Mouse (Mus musculus): ENCODE measurements around the gene Il31ra. TPM values are rescaled to one million over a fixed set of nuclear protein-coding genes. Genes with fewer than 3 reads are reported as not detected.

Gene Il31ra
- polyA plus RNA-seq, 1 experiment from 2014 or later, result 0.08 TPM

- H3K27me3 ChIP-seq (replicated peaks; ENCODE audit: control insufficient read depth, insufficient read depth, low read length), result no peaks in the 10 kb centered on the region
- H3K9ac ChIP-seq (ENCODE audit: low read depth, low read length), result no peak overlapping the region
- H3K9me3 ChIP-seq (ENCODE audit: control insufficient read depth, low read length), result no peaks in the 10 kb centered on the region
- DNase-seq (ENCODE audit: low spot score), result no peak
- H3K4me1 ChIP-seq (replicated peaks; ENCODE audit: control insufficient read depth, insufficient read depth, low read length), result no peaks in the 10 kb centered on the region
- H3K36me3 ChIP-seq (ENCODE audit: control insufficient read depth, insufficient read depth, low read length), result no peaks in the 10 kb centered on the region
- no peak overlapping the region for H3K27ac ChIP-seq (ENCODE audit: low read depth, low read length)
- no peak overlapping the region for H3K4me3 ChIP-seq (ENCODE audit: low read depth, low read length)
- no peak overlapping the region for H3K4me2 ChIP-seq
- WGBS, result 88% methylated on average over 3 of the region's 3 CpGs
- ATAC-seq (replicated peaks; ENCODE audit: low FRiP score), result no peak
These were observed 14.4 kb upstream of the Il31ra start for GRCm38 (mm10) chr13:112608606-112609005.

GRCm38 (mm10) chr13:112604411-112604810 is 10.3 kb upstream of the Il31ra start:
- H3K4me3 ChIP-seq (ENCODE audit: low read depth, low read length), result no peak overlapping the region
- ATAC-seq (replicated peaks; ENCODE audit: low FRiP score), result no peak
- no peaks in the 10 kb centered on the region for H3K4me1 ChIP-seq (replicated peaks; ENCODE audit: control insufficient read depth, insufficient read depth, low read length)
- no peaks in the 10 kb centered on the region for H3K36me3 ChIP-seq (ENCODE audit: control insufficient read depth, insufficient read depth, low read length)
- no peak overlapping the region for H3K27ac ChIP-seq (ENCODE audit: low read depth, low read length)
- WGBS, result 63% methylated on average over 4 of the region's 4 CpGs
- H3K9ac ChIP-seq (ENCODE audit: low read depth, low read length), result no peak overlapping the region
- H3K4me2 ChIP-seq, result no peak overlapping the region
- no peaks in the 10 kb centered on the region for H3K9me3 ChIP-seq (ENCODE audit: control insufficient read depth, low read length)
- no peaks in the 10 kb centered on the region for H3K27me3 ChIP-seq (replicated peaks; ENCODE audit: control insufficient read depth, insufficient read depth, low read length)
- DNase-seq (ENCODE audit: low spot score), result no peak

- H3K4me1 ChIP-seq (replicated peaks; ENCODE audit: control insufficient read depth, insufficient read depth, low read length), result no peaks in the 10 kb centered on the region
- no peak overlapping the region for H3K9ac ChIP-seq (ENCODE audit: low read depth, low read length)
- H3K36me3 ChIP-seq (ENCODE audit: control insufficient read depth, insufficient read depth, low read length), result no peaks in the 10 kb centered on the region
- no peaks in the 10 kb centered on the region for H3K27me3 ChIP-seq (replicated peaks; ENCODE audit: control insufficient read depth, insufficient read depth, low read length)
- ATAC-seq (replicated peaks; ENCODE audit: low FRiP score) (no peak), DNase-seq (ENCODE audit: low spot score) (no peak)
- H3K4me2 ChIP-seq, result no peak overlapping the region
- WGBS, result 72% methylated on average over 1 of the region's 1 CpGs
- no peak overlapping the region for H3K4me3 ChIP-seq (ENCODE audit: low read depth, low read length)
- H3K9me3 ChIP-seq (ENCODE audit: control insufficient read depth, low read length), result no peaks in the 10 kb centered on the region
- H3K27ac ChIP-seq (ENCODE audit: low read depth, low read length), result no peak overlapping the region
These were observed 9.7 kb upstream of the Il31ra start for GRCm38 (mm10) chr13:112603839-112604238.

GRCm38 (mm10) chr13:112602607-112603006 is 8.4 kb upstream of the Il31ra start:
- H3K36me3 ChIP-seq (ENCODE audit: control insufficient read depth, insufficient read depth, low read length), result no peaks in the 10 kb centered on the region
- H3K4me2 ChIP-seq, result no peak overlapping the region
- WGBS, result 88% methylated on average over 2 of the region's 2 CpGs
- no peak overlapping the region for H3K9ac ChIP-seq (ENCODE audit: low read depth, low read length)
- DNase-seq (ENCODE audit: low spot score) (no peak), ATAC-seq (replicated peaks; ENCODE audit: low FRiP score) (no peak)
- no peak overlapping the region for H3K27ac ChIP-seq (ENCODE audit: low read depth, low read length)
- no peaks in the 10 kb centered on the region for H3K4me1 ChIP-seq (replicated peaks; ENCODE audit: control insufficient read depth, insufficient read depth, low read length)
- no peaks in the 10 kb centered on the region for H3K9me3 ChIP-seq (ENCODE audit: control insufficient read depth, low read length)
- no peaks in the 10 kb centered on the region for H3K27me3 ChIP-seq (replicated peaks; ENCODE audit: control insufficient read depth, insufficient read depth, low read length)
- H3K4me3 ChIP-seq (ENCODE audit: low read depth, low read length), result no peak overlapping the region

GRCm38 (mm10) chr13:112590254-112590653 is 3.9 kb downstream of the Il31ra start:
- Histone ChIP-seq H3K27me3 (replicated peaks; ENCODE audit: control insufficient read depth, insufficient read depth, low read length) (no peaks in the 10 kb centered on the region), H3K36me3 (ENCODE audit: control insufficient read depth, insufficient read depth, low read length) (no peaks in the 10 kb centered on the region), H3K4me2 (no peak overlapping the region), H3K27ac (ENCODE audit: low read depth, low read length) (no peak overlapping the region), H3K4me1 (replicated peaks; ENCODE audit: control insufficient read depth, insufficient read depth, low read length) (no peaks in the 10 kb centered on the region), H3K4me3 (ENCODE audit: low read depth, low read length) (no peak overlapping the region), H3K9me3 (ENCODE audit: control insufficient read depth, low read length) (no peaks in the 10 kb centered on the region), H3K9ac (ENCODE audit: low read depth, low read length) (no peak overlapping the region)
- WGBS, result 33% methylated on average over 2 of the region's 2 CpGs
- ATAC-seq (replicated peaks; ENCODE audit: low FRiP score), result peak; percentile 31; the same call in 1 of the 2 replicates
- DNase-seq (ENCODE audit: low spot score), result no peak

GRCm38 (mm10) chr13:112589625-112590024 is 4.5 kb downstream of the Il31ra start:
- H3K9ac ChIP-seq (ENCODE audit: low read depth, low read length), result no peak overlapping the region
- no peak overlapping the region for H3K4me2 ChIP-seq
- no peak overlapping the region for H3K27ac ChIP-seq (ENCODE audit: low read depth, low read length)
- no peaks in the 10 kb centered on the region for H3K36me3 ChIP-seq (ENCODE audit: control insufficient read depth, insufficient read depth, low read length)
- no peaks in the 10 kb centered on the region for H3K27me3 ChIP-seq (replicated peaks; ENCODE audit: control insufficient read depth, insufficient read depth, low read length)
- no peaks in the 10 kb centered on the region for H3K9me3 ChIP-seq (ENCODE audit: control insufficient read depth, low read length)
- ATAC-seq (replicated peaks; ENCODE audit: low FRiP score), result no peak
- DNase-seq (ENCODE audit: low spot score), result no peak
- no peak overlapping the region for H3K4me3 ChIP-seq (ENCODE audit: low read depth, low read length)
- no peaks in the 10 kb centered on the region for H3K4me1 ChIP-seq (replicated peaks; ENCODE audit: control insufficient read depth, insufficient read depth, low read length)

GRCm38 (mm10) chr13:112584556-112585237 is 9.5 kb downstream of the Il31ra start:
- Histone ChIP-seq H3K9me3 (ENCODE audit: control insufficient read depth, low read length) (no peaks in the 10 kb centered on the region), H3K36me3 (ENCODE audit: control insufficient read depth, insufficient read depth, low read length) (no peaks in the 10 kb centered on the region), H3K4me1 (replicated peaks; ENCODE audit: control insufficient read depth, insufficient read depth, low read length) (no peaks in the 10 kb centered on the region), H3K27ac (ENCODE audit: low read depth, low read length) (no peak overlapping the region), H3K4me2 (no peak overlapping the region), H3K27me3 (replicated peaks; ENCODE audit: control insufficient read depth, insufficient read depth, low read length) (no peaks in the 10 kb centered on the region), H3K9ac (ENCODE audit: low read depth, low read length) (no peak overlapping the region), H3K4me3 (ENCODE audit: low read depth, low read length) (no peak overlapping the region)
- WGBS, result 47% methylated on average over 7 of the region's 7 CpGs
- DNase-seq (ENCODE audit: low spot score) (no peak), ATAC-seq (replicated peaks; ENCODE audit: low FRiP score) (no peak)

GRCm38 (mm10) chr13:112582291-112582690 is 11.9 kb downstream of the Il31ra start:
- WGBS, result 90% methylated on average over 8 of the region's 8 CpGs
- H3K9ac ChIP-seq (ENCODE audit: low read depth, low read length), result no peak overlapping the region
- no peaks in the 10 kb centered on the region for H3K9me3 ChIP-seq (ENCODE audit: control insufficient read depth, low read length)
- H3K27me3 ChIP-seq (replicated peaks; ENCODE audit: control insufficient read depth, insufficient read depth, low read length), result no peaks in the 10 kb centered on the region
- ATAC-seq (replicated peaks; ENCODE audit: low FRiP score) (no peak), DNase-seq (ENCODE audit: low spot score) (no peak)
- no peak overlapping the region for H3K4me2 ChIP-seq
- no peaks in the 10 kb centered on the region for H3K36me3 ChIP-seq (ENCODE audit: control insufficient read depth, insufficient read depth, low read length)
- no peaks in the 10 kb centered on the region for H3K4me1 ChIP-seq (replicated peaks; ENCODE audit: control insufficient read depth, insufficient read depth, low read length)
- no peak overlapping the region for H3K4me3 ChIP-seq (ENCODE audit: low read depth, low read length)
- H3K27ac ChIP-seq (ENCODE audit: low read depth, low read length), result no peak overlapping the region

GRCm38 (mm10) chr13:112581796-112582195 is 12.4 kb downstream of the Il31ra start:
- ATAC-seq (replicated peaks; ENCODE audit: low FRiP score), result no peak
- WGBS, result 91% methylated on average over 3 of the region's 3 CpGs
- H3K4me1 ChIP-seq (replicated peaks; ENCODE audit: control insufficient read depth, insufficient read depth, low read length), result no peaks in the 10 kb centered on the region

More at GRCm38 (mm10) chr13:112581796-112582195, 12.4 kb downstream of the Il31ra start:
- Histone ChIP-seq H3K9me3 (ENCODE audit: control insufficient read depth, low read length) (no peaks in the 10 kb centered on the region), H3K27me3 (replicated peaks; ENCODE audit: control insufficient read depth, insufficient read depth, low read length) (no peaks in the 10 kb centered on the region), H3K9ac (ENCODE audit: low read depth, low read length) (no peak overlapping the region), H3K36me3 (ENCODE audit: control insufficient read depth, insufficient read depth, low read length) (no peaks in the 10 kb centered on the region), H3K4me3 (ENCODE audit: low read depth, low read length) (no peak overlapping the region), H3K27ac (ENCODE audit: low read depth, low read length) (no peak overlapping the region), H3K4me2 (no peak overlapping the region)
- no peak for DNase-seq (ENCODE audit: low spot score)
